Mouse (Mus musculus): ENCODE measurements at regions not wholly inside any gene's neighbourhood (a gene's known extent, or its start where the extent isn't known, plus 50 kb on each side); places are given as distances from the start of the nearest gene placed in this dataset.
"Not testable (repeated sequence)": the region's sequence is repeated elsewhere in the genome, so short reads cannot be mapped to it uniquely, and the experiment has no call there.

DNA sequence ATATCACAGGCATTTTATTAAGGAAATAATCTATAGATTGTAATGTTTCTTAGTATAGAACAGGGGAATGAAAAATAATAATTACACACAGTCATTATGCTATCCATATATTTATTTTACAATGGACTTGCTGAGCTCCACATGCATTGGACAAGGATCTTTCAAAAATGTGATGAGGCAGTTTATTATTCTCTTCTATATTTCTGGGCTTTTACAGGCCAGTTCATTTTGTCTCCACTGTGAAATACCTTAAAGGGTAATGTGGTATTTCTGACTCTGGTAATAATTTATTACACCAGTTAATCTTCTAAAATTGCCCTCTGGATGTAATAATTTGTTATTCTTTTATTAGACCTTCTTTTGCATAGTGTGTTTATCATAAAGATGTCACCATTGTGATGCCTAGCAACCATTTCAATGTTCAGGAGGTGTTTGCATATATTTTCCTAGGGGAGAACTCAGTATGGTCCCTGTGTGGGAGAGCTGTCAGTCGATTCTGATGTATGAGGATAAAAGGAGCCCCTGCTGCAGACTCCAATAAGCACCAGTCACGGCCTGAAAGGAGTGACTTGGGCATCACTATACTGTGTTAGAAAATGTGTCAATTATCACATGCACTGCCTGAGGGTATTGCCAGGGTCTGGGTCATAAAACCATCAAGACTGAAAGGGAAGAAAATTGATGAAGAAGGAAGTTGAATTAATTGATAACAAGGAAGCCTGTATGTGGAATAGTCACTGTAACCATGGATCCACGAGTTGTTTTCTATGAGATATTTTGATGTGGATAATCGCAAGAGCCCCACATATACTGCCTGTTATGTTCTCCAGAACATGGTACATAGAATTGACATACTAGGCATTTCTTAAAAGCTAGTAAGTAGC lies 239.0 kb upstream of the 1700008P02Rik start:
- Histone ChIP-seq H3K27ac (ENCODE audit: insufficient read depth, low read depth, low read length) (no peak overlapping the region), H3K4me3 (ENCODE audit: insufficient read depth, low read depth, low read length) (no peak overlapping the region), H3K4me1 (ENCODE audit: control insufficient read depth, insufficient read depth, low read length) (no peaks in the 10 kb centered on the region)
- 57% methylated on average over 4 of the region's 4 CpGs for WGBS
- TF ChIP-seq CTCF (IDR thresholded peaks at IDR 0.05; ENCODE audit: insufficient read depth, low read depth, low read length), result no peak
- no peak for TF ChIP-seq POLR2A (IDR thresholded peaks at IDR 0.05; ENCODE audit: insufficient read depth, low read depth, low read length)

- H3K4me1 ChIP-seq (ENCODE audit: control insufficient read depth, insufficient read depth, low read length), result no peaks in the 10 kb centered on the region
- H3K4me3 ChIP-seq (ENCODE audit: insufficient read depth, low read depth, low read length), result no peak overlapping the region
- WGBS, result 80% methylated on average over 7 of the region's 7 CpGs
- no peak overlapping the region for H3K27ac ChIP-seq (ENCODE audit: insufficient read depth, low read depth, low read length)
- no peak for TF ChIP-seq CTCF (IDR thresholded peaks at IDR 0.05; ENCODE audit: insufficient read depth, low read depth, low read length)
- no peak for TF ChIP-seq POLR2A (IDR thresholded peaks at IDR 0.05; ENCODE audit: insufficient read depth, low read depth, low read length)
Measured at GRCm38 (mm10) chr3:6819332-6819731, 199.1 kb upstream of the 1700008P02Rik start.

DNA sequence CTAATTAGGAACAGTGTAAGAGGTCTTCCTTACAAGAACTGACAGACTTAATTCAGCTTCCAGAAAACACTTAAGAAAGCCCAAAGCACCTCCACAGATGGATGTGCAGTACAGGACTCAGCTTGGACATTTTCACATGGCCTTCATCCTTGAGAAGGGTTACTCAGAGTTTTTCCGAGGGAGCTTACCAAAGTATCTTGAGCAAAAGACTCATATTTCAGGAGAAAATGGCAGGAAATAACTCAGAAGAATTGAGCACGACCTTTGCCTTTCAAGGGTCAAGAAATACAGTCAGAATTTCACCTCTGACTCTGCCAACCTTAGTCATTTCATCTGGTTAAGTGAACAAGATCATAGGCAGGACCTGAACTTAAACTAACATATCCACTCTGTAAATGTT lies 192.1 kb upstream of the 1700008P02Rik start:
- no peaks in the 10 kb centered on the region for H3K4me1 ChIP-seq (ENCODE audit: control insufficient read depth, insufficient read depth, low read length)
- no peak overlapping the region for H3K27ac ChIP-seq (ENCODE audit: insufficient read depth, low read depth, low read length)
- 71% methylated on average over 2 of the region's 2 CpGs for WGBS
- H3K4me3 ChIP-seq (ENCODE audit: insufficient read depth, low read depth, low read length), result no peak overlapping the region
- TF ChIP-seq CTCF (IDR thresholded peaks at IDR 0.05; ENCODE audit: insufficient read depth, low read depth, low read length) (no peak), POLR2A (IDR thresholded peaks at IDR 0.05; ENCODE audit: insufficient read depth, low read depth, low read length) (no peak)

DNA sequence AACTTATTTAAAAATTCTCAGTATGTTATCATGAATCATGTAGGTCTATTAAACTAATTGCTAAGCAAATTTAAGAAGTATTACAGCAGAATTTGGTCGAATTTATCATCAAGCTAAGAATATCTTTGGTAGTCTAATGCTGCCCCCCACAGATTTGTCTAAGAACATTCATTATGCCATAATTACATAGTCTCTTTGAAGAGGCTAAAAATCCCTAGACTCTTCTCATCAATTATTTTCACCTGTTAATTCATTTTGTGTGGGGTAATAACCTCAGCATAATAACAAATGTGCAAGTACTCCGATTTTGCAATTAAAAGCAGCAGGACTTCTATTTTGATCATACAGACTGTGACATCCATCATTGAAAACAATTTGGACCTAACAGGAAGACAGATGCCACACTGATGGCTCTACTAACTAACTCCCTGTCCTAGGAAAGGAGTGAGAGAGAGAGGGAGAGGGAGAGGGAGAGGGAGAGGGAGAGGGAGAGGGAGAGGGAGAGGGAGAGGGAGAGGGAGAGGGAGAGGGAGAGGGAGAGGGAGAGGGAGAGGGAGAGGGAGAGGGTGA lies 189.2 kb upstream of the 1700008P02Rik start:
- no peak for TF ChIP-seq CTCF (IDR thresholded peaks at IDR 0.05; ENCODE audit: insufficient read depth, low read depth, low read length)
- no peak for TF ChIP-seq POLR2A (IDR thresholded peaks at IDR 0.05; ENCODE audit: insufficient read depth, low read depth, low read length)
- Histone ChIP-seq H3K4me3 (ENCODE audit: insufficient read depth, low read depth, low read length) (no peak overlapping the region), H3K4me1 (ENCODE audit: control insufficient read depth, insufficient read depth, low read length) (no peaks in the 10 kb centered on the region), H3K27ac (ENCODE audit: insufficient read depth, low read depth, low read length) (no peak overlapping the region)
- WGBS, result 17% methylated on average over 2 of the region's 2 CpGs

GRCm38 (mm10) chr3:6800092-6800716 lies 180.0 kb upstream of the 1700008P02Rik start:
- WGBS, result 95% methylated on average over 37 of the region's 37 CpGs
- not testable (repeated sequence) for H3K4me3 ChIP-seq (ENCODE audit: insufficient read depth, low read depth, low read length); H3K4me1 ChIP-seq (ENCODE audit: control insufficient read depth, insufficient read depth, low read length); H3K27ac ChIP-seq (ENCODE audit: insufficient read depth, low read depth, low read length)

DNA sequence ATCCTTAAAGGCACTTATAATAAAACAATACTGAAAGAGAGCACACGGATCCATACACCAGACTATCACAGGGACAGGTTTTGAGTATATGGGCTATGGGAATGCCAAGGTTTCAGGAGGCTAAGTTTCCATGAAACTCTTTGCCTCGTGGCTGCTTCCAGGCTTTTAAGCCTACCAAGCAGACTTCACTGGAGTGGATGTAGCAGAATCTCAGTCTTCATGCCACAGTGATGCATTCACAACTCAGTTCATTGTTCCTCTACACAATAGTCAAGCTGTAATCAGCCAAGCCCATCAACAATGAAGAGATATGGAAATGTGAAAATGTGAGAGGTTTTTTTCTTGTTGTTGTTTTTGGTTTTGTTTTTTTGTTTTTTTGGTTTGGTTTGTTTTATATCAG lies 148.3 kb upstream of the 1700008P02Rik start:
- H3K4me1 ChIP-seq (ENCODE audit: control insufficient read depth, insufficient read depth, low read length), result no peaks in the 10 kb centered on the region
- no peak for TF ChIP-seq CTCF (IDR thresholded peaks at IDR 0.05; ENCODE audit: insufficient read depth, low read depth, low read length)
- no peak for TF ChIP-seq POLR2A (IDR thresholded peaks at IDR 0.05; ENCODE audit: insufficient read depth, low read depth, low read length)
- no peak overlapping the region for H3K27ac ChIP-seq (ENCODE audit: insufficient read depth, low read depth, low read length)
- no peak overlapping the region for H3K4me3 ChIP-seq (ENCODE audit: insufficient read depth, low read depth, low read length)
- 78% methylated on average over 2 of the region's 2 CpGs for WGBS

DNA sequence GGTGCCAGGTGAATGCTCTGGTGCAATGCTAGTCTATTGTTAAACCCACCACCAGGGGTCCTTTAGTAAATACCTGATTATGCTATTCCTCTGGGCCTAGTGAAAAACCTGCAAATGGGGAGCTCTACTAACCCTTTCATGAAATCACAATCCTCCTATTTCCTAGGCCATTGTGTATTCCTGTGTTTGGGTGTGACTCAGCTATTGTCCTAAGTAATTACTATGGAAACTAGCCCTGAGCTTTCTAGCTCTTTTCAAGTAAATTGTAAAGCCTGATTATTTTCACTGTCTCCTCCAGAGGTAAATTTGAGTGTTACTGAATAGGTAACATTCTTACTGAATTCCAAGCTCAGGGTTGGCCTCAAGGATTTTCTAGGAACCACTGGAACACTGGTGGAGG lies 147.8 kb upstream of the 1700008P02Rik start:
- not testable (repeated sequence) for H3K4me1 ChIP-seq (ENCODE audit: control insufficient read depth, insufficient read depth, low read length); H3K27ac ChIP-seq (ENCODE audit: insufficient read depth, low read depth, low read length); H3K4me3 ChIP-seq (ENCODE audit: insufficient read depth, low read depth, low read length)

DNA sequence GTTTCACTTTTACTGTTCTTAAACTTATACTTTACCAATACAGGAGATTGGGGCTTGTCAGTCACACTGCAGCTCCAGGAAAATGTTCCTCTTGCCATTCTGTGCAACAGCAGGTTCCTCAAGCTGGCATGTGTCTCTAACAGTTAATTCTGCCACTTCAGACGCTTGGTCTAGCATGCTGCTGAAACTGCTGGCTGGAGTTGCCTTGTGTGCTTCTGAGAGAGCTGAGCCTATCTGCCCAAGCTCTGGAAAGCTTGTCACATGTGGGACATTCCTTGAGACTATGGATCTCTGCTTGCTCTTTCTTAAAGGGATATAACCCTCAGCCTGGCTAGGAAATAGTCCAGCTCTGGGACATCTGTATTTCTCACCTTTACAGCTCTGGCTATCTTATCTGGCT lies 138.9 kb upstream of the 1700008P02Rik start:
- no peak for TF ChIP-seq POLR2A (IDR thresholded peaks at IDR 0.05; ENCODE audit: insufficient read depth, low read depth, low read length)
- TF ChIP-seq CTCF (IDR thresholded peaks at IDR 0.05; ENCODE audit: insufficient read depth, low read depth, low read length), result no peak
- Histone ChIP-seq H3K4me1 (ENCODE audit: control insufficient read depth, insufficient read depth, low read length) (no peaks in the 10 kb centered on the region), H3K27ac (ENCODE audit: insufficient read depth, low read depth, low read length) (no peak overlapping the region), H3K4me3 (ENCODE audit: insufficient read depth, low read depth, low read length) (no peak overlapping the region)
- WGBS, result 82% methylated on average over 1 of the region's 1 CpGs

DNA sequence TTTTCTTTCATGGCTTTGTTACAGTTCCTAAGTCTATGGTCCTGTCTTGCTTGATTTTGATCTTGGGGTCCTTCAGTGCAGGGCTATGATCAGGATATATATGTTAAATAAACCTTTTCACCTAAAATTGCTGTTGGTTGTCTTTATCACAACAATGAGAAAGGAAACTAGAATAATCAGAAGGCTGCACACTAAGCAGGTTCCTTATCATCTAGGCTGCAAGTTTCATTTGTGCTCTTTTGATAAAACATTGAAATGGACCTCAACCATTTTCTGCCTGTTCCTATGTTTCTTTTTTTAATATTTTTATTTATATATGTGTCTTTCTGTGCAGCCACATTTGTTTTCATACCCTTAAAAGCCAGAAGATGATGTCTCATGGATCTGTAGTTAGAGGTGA lies 137.3 kb upstream of the 1700008P02Rik start:
- no peaks in the 10 kb centered on the region for H3K4me1 ChIP-seq (ENCODE audit: control insufficient read depth, insufficient read depth, low read length)
- TF ChIP-seq POLR2A (IDR thresholded peaks at IDR 0.05; ENCODE audit: insufficient read depth, low read depth, low read length) (no peak), CTCF (IDR thresholded peaks at IDR 0.05; ENCODE audit: insufficient read depth, low read depth, low read length) (no peak)
- H3K4me3 ChIP-seq (ENCODE audit: insufficient read depth, low read depth, low read length), result no peak overlapping the region
- no peak overlapping the region for H3K27ac ChIP-seq (ENCODE audit: insufficient read depth, low read depth, low read length)

DNA sequence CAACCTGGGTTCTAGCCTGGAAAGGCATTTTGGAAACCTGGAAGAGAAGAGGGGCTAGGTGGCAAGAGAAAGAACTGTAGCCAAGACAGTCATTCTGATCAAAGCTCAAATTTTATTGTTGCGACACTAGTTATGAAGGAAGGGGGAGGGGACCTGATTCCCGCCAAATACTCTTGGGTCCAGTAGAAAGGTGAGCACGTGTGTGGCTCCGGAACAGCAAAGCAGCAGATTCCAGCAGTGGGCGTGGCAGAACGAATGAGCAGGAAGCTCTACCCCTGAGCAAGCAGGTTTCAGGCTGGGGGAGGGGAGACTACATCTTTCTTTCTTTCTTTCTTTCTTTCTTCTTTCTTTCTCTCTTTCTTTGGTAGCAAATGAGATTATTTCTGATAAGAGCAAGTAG lies 130.5 kb upstream of the 1700008P02Rik start:
- not testable (repeated sequence) for H3K27ac ChIP-seq (ENCODE audit: insufficient read depth, low read depth, low read length); H3K4me3 ChIP-seq (ENCODE audit: insufficient read depth, low read depth, low read length); H3K4me1 ChIP-seq (ENCODE audit: control insufficient read depth, insufficient read depth, low read length)
- 89% methylated on average over 6 of the region's 6 CpGs for WGBS
